Mouse (Mus musculus): Measurements from ENCODE around the gene Cdca7.

GRCm38 (mm10) chr2:72477221-72477620 is 1.3 kb downstream of the Cdca7 start:
- no peak for TF ChIP-seq CTCF (IDR thresholded peaks at IDR 0.05; ENCODE audit: extremely low read depth, insufficient read depth, low read length)
- no peak for TF ChIP-seq POLR2A (IDR thresholded peaks at IDR 0.05; ENCODE audit: extremely low read depth, insufficient read depth, low read length)

Data from cortical plate, adult 2 months (tissue).